Mouse (Mus musculus) bone marrow macrophage, adult 2 months (primary cell): ENCODE measurements around the gene Trp53inp2.

Experiments
- CTCF ChIP-seq: IDR thresholded peaks from 2 replicates; pipeline ENCODE4 v1.5.1; 2012; ENCODE audit warnings: low read depth, mild to moderate bottlenecking, low read length, moderate library complexity
- POLR2A ChIP-seq: IDR thresholded peaks from 2 replicates; pipeline ENCODE4 v1.6.1; 2012; ENCODE audit warnings: mild to moderate bottlenecking, low read depth, low read length, borderline replicate concordance

- TF ChIP-seq CTCF (no peak), POLR2A (no peak)
These were observed 11.5 kb upstream of the Trp53inp2 start for GRCm38 (mm10) chr2:155369333-155369883.
